Mouse (Mus musculus) liver, embryonic 14.5 days (tissue): ENCODE results near the gene Gm4894.

ENCODE experiments used
- CTCF ChIP-seq: IDR thresholded peaks from 2 replicates; pipeline ENCODE4 v1.5.1; 2016; ENCODE audit warnings: antibody characterized with exemption, low read depth, control low read depth
- EP300 ChIP-seq: IDR thresholded peaks from 2 replicates; pipeline ENCODE4 v1.6.1; 2016; ENCODE audit warnings: antibody characterized with exemption, low read depth

- TF ChIP-seq EP300 = no peak
- no peak for TF ChIP-seq CTCF
Observed at GRCm38 (mm10) chr9:49250231-49250630, at the start of gene Gm4894.
